Mouse (Mus musculus): ENCODE results near the gene Pakap.

GRCm38 (mm10) chr4:57567666-57568206, at the start of gene Pakap:
- no peak for TF ChIP-seq CTCF (IDR thresholded peaks at IDR 0.05; ENCODE audit: low read depth, low read length)
- TF ChIP-seq POLR2A (IDR thresholded peaks at IDR 0.05; ENCODE audit: extremely low read depth, insufficient read depth, low read length): no peak

All from liver, adult 2 months (tissue).